Mouse (Mus musculus) heart, embryonic 10.5 days (tissue): Measurements from ENCODE around the gene Gm10964. TPM values are rescaled to one million over a fixed set of nuclear protein-coding genes. Genes with fewer than 3 reads are reported as not detected.
"Not testable (repeated sequence)": the region's sequence is repeated elsewhere in the genome, so short reads cannot be mapped to it uniquely, and the experiment has no call there.

ENCODE experiments used
- DNase-seq: peaks from one replicate; pipeline ENCODE4 v3.0.0-alpha.2; 2017; ENCODE audit warnings: low spot score
- H3K27ac ChIP-seq: fragments of 300-500 bp; sonication (generic); 2 replicates; pipeline ENCODE4 v1.5.1; 2016; ENCODE audit warnings: mild to moderate bottlenecking
- H3K27me3 ChIP-seq: fragments of 300-500 bp; sonication (generic); 2 replicates; pipeline ENCODE4 v1.6.1; 2016; ENCODE audit warnings: mild to moderate bottlenecking; ENCODE audit not compliant: poor library complexity, insufficient read depth, severe bottlenecking
- H3K36me3 ChIP-seq: fragments of 300-500 bp; sonication (generic); 2 replicates; pipeline ENCODE4 v1.6.1; 2016; ENCODE audit warnings: mild to moderate bottlenecking, moderate library complexity
- H3K4me1 ChIP-seq: fragments of 300-500 bp; sonication (generic); 2 replicates; pipeline ENCODE4 v1.6.1; 2016; ENCODE audit warnings: mild to moderate bottlenecking
- H3K4me3 ChIP-seq: fragments of 300-500 bp; sonication (generic); 2 replicates; pipeline ENCODE4 v1.5.1; 2016; ENCODE audit warnings: mild to moderate bottlenecking, moderate library complexity
- H3K9me3 ChIP-seq: fragments of 300-500 bp; sonication (generic); 2 replicates; pipeline ENCODE4 v1.6.1; 2016; ENCODE audit warnings: mild to moderate bottlenecking, moderate library complexity
- WGBS: fragments of 180-500 bp; shearing (Covaris S2); methylation state at CpG from one replicate; pipeline ENCODE4 v1.1.7; 2016; 5-methylcytosine and 5-hydroxymethylcytosine counted together
- polyA plus RNA-seq: library from polyadenylated mRNA; unstranded; fragments of >200 nt; fragmentation: Nextera tagmentation; extraction: Ambion mirVana; gene quantifications from 2 replicates; pipeline ENCODE4 v1.2.1, GENCODE M21; 2016

Gm10964 gene
- polyA plus RNA-seq, 1 experiment from 2014 or later = not detected

DNA sequence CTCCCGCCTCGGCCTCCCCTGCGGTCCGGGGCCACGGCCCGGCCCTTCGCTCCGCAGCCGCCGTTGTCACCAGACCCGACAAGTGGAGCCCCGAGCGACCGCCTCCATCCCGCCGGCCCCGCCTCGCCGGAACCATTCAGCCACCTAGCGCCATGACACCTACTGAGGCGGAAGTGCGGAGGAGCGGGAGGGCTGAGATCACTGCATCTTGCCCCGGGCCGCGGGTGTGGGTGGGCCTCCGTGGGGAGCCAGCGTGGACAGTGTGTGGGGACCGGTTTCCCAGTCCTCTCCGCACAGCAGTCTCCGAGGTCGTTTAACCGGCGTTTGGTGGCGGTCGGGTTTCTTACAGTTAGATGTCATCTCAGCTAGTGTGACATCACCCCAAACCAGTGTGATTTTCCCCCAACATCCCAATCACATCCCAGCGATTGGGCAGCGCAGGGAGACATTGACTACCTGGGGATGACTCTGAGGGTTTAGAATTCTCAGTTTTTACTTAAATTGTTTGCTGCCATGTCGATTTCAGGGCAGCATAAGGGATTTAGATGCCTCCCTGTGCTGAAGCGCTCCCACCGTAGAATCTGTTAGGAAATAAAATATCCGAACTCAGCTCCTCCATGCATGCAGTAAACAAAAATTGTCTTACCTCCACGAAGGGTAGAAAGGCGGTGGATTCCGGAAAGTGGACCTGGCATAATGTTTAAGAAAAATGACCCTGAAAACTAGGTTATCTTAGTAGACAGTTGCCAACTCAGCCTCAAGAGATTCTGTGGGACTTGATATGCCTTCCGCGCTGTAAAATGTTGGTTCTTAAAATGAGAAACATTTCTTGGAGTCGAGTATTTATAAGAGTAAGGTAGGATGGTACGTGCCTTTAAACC lies 52.3 kb downstream of the Gm10964 start, which contains the start of gene Hipk1:
Hipk1 (minus strand) TSS at position 334 of the 881 bp plus-strand sequence.
- no peaks in the 10 kb centered on the region for H3K36me3 ChIP-seq

DNA sequence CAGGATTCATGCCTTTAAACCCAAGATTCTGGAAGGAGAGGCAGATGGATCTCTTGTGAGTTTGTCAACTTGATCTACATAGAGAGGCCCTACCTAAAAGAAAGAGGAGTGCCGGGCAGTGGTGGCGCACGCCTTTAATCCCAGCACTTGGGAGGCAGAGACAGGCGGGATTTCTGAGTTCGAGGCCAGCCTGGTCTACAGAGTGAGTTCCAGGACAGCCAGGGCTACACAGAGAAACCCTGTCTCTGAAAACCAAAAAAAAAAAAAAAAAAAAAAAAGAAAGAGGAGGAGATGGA lies 52.9 kb downstream of the Gm10964 start:
- Histone ChIP-seq H3K27ac (peak overlapping the region; percentile 99), H3K4me3 (peak overlapping the region; percentile 99)
- not testable (repeated sequence) for H3K36me3 ChIP-seq

More for the DNA sequence above, 52.3 kb downstream of the Gm10964 start, which contains the start of gene Hipk1:
- Histone ChIP-seq H3K27ac (peak within 1 kb of the TSS; percentile 99), H3K4me3 (peak within 1 kb of the TSS; percentile 99), H3K4me1 (peaks cover 8% of the 10 kb centered on the region), H3K9me3 (no peaks in the 10 kb centered on the region), H3K27me3 (no peaks in the 10 kb centered on the region)
- 10% methylated on average over 49 of the region's 49 CpGs for WGBS
- peak; percentile 97 for DNase-seq

DNA sequence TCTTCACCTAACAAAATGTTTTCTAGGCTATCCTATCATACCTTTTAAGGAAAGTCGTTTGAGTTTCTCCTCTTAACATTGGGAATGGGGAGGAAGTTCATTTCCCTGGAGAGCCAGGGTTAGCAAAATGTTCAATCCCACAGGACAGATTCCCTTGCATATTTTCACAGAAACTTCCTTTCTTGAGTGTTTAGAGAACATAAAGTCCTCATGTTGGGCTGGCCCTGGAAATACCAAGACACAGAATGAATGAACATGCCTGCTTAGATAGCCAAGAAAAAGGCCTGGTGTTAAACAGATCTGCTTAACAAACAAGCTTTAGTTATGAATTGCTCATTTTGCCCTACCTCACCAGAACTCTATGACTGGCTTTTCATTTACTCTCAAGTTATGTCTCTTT lies 53.4 kb downstream of the Gm10964 start:
- peaks cover 8% of the 10 kb centered on the region for H3K4me1 ChIP-seq
- H3K27me3 ChIP-seq = no peaks in the 10 kb centered on the region
- H3K27ac ChIP-seq = peak overlapping the region; percentile 38; the same call in 1 of the 2 replicates
- H3K4me3 ChIP-seq = no peak overlapping the region
- H3K36me3 ChIP-seq = no peaks in the 10 kb centered on the region
- no peak for DNase-seq
- no peaks in the 10 kb centered on the region for H3K9me3 ChIP-seq
- 73% methylated on average over 1 of the region's 1 CpGs for WGBS

More for the DNA sequence above, 52.9 kb downstream of the Gm10964 start:
- not testable (repeated sequence) for H3K9me3 ChIP-seq, H3K27me3 ChIP-seq, DNase-seq, H3K4me1 ChIP-seq
- WGBS = 74% methylated on average over 5 of the region's 5 CpGs

Other genes starting within 250 kb of the Gm10964 start
- 0.34 and 0.51 TPM in 2 replicates for gene Syt6, start 164.1 kb upstream of the Gm10964 start, polyA plus RNA-seq
- 0.14 and 0.15 TPM in 2 replicates for gene Atg4a-ps, start 93.3 kb upstream of the Gm10964 start, polyA plus RNA-seq
- 14.1 and 15.4 TPM in 2 replicates for gene Olfml3, start 1.4 kb upstream of the Gm10964 start, polyA plus RNA-seq
- gene Hipk1, start 52.2 kb downstream of the Gm10964 start, polyA plus RNA-seq = 8.2 and 9.5 TPM in 2 replicates
- 25.7 and 25.8 TPM in 2 replicates for gene Dclre1b, start 70.1 kb downstream of the Gm10964 start, polyA plus RNA-seq
- gene Ap4b1, start 70.2 kb downstream of the Gm10964 start, polyA plus RNA-seq = 20.3 and 20.8 TPM in 2 replicates
- not detected in 2 replicates for gene Gm43064, start 70.2 kb downstream of the Gm10964 start, polyA plus RNA-seq
- gene Bcl2l15, start 93.2 kb downstream of the Gm10964 start, polyA plus RNA-seq = 0.13 and 1.4 TPM in 2 replicates
- gene Ptpn22, start 120.4 kb downstream of the Gm10964 start, polyA plus RNA-seq = 0.19 and 0.78 TPM in 2 replicates
- gene Rsbn1, start 174.8 kb downstream of the Gm10964 start, polyA plus RNA-seq = 6.2 and 9.1 TPM in 2 replicates
- 16.3 and 25.4 TPM in 2 replicates for gene Phtf1, start 228.7 kb downstream of the Gm10964 start, polyA plus RNA-seq